Mouse (Mus musculus): ENCODE data around the gene Fam69b. TPM values are rescaled to one million over a fixed set of nuclear protein-coding genes. Genes with fewer than 3 reads are reported as not detected.

The Fam69b gene
- polyA plus RNA-seq, 1 experiment from 2014 or later, result 12.2 TPM

DNA sequence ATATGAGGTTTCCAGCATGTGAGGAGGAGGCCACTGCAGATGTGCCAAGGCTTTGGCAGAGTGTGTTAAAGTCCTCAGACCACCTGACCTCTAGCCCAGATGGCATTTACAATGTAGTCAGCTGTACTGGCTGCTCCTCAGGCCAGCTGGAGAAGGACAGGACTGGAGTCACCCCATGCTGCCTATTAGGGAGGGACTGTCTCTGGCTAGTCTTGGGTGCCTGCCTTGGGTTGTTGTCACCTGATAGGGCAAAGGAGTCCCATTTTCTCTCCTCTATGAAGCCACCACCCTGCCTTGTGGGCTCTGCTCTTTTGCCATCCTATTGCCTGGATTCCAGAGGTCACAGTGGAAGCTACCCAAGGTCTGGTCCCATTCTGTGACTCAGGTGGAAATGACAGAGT is 19.0 kb upstream of the Fam69b start:
- ATAC-seq (replicated peaks; ENCODE audit: insufficient number of reproducible peaks, insufficient read depth, low FRiP score, low read depth), result no peak
- no peak overlapping the region for H3K4me3 ChIP-seq

GRCm38 (mm10) chr2:26610526-26610925 is 17.7 kb upstream of the Fam69b start:
- Histone ChIP-seq H3K27ac (no peak overlapping the region), H3K36me3 (no peaks in the 10 kb centered on the region), H3K4me3 (no peak overlapping the region), H3K27me3 (no peaks in the 10 kb centered on the region), H3K9me3 (replicated peaks) (no peaks in the 10 kb centered on the region), H3K9ac (no peak overlapping the region), H3K4me2 (no peak overlapping the region), H3K4me1 (replicated peaks) (peaks cover 18% of the 10 kb centered on the region)
- ATAC-seq (replicated peaks; ENCODE audit: insufficient number of reproducible peaks, insufficient read depth, low FRiP score, low read depth), result no peak
- WGBS, result 77% methylated on average over 3 of the region's 3 CpGs

More for the DNA sequence above, 19.0 kb upstream of the Fam69b start:
- H3K9ac ChIP-seq, result no peak overlapping the region
- no peak overlapping the region for H3K4me2 ChIP-seq
- H3K36me3 ChIP-seq, result no peaks in the 10 kb centered on the region
- H3K27me3 ChIP-seq, result no peaks in the 10 kb centered on the region
- peaks cover 24% of the 10 kb centered on the region for H3K4me1 ChIP-seq (replicated peaks)
- H3K9me3 ChIP-seq (replicated peaks), result no peaks in the 10 kb centered on the region
- no peak overlapping the region for H3K27ac ChIP-seq

- Histone ChIP-seq H3K9ac (no peak overlapping the region), H3K27me3 (no peaks in the 10 kb centered on the region), H3K9me3 (replicated peaks) (no peaks in the 10 kb centered on the region), H3K4me2 (no peak overlapping the region), H3K4me1 (replicated peaks) (peaks cover 16% of the 10 kb centered on the region), H3K36me3 (no peaks in the 10 kb centered on the region), H3K27ac (no peak overlapping the region), H3K4me3 (no peak overlapping the region)
- ATAC-seq (replicated peaks; ENCODE audit: insufficient number of reproducible peaks, insufficient read depth, low FRiP score, low read depth), result no peak
Measured at GRCm38 (mm10) chr2:26611054-26611453, 17.2 kb upstream of the Fam69b start.

GRCm38 (mm10) chr2:26611896-26612295 is 16.4 kb upstream of the Fam69b start:
- H3K4me2 ChIP-seq, result no peak overlapping the region
- no peaks in the 10 kb centered on the region for H3K9me3 ChIP-seq (replicated peaks)
- H3K9ac ChIP-seq, result no peak overlapping the region
- H3K4me1 ChIP-seq (replicated peaks), result peaks cover 8% of the 10 kb centered on the region
- H3K4me3 ChIP-seq, result no peak overlapping the region
- no peaks in the 10 kb centered on the region for H3K36me3 ChIP-seq
- no peaks in the 10 kb centered on the region for H3K27me3 ChIP-seq
- ATAC-seq (replicated peaks; ENCODE audit: insufficient number of reproducible peaks, insufficient read depth, low FRiP score, low read depth), result no peak
- H3K27ac ChIP-seq, result no peak overlapping the region

DNA sequence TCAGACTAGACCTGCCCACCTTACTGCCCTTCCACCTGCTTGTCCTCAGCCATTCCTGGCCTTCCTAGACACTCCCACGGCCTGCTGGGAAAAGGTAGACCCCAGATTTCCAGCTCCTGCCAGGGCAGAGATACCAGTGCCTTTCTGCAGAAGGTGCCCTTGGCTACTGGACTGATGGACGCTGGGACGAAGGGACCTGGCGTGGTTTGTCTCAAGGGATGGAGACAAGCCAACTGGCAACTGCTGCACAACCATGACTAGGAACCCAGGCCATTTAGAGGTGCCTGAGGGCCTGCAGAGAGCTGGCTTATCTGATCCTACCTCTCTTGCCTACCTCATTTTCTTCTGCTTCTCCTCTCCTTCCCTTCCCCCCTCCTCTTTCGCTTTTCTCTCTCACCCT is 13.4 kb upstream of the Fam69b start:
- no peak overlapping the region for H3K4me2 ChIP-seq
- no peak for ATAC-seq (replicated peaks; ENCODE audit: insufficient number of reproducible peaks, insufficient read depth, low FRiP score, low read depth)

GRCm38 (mm10) chr2:26615459-26616124 is 12.7 kb upstream of the Fam69b start:
- Histone ChIP-seq H3K4me3 (no peak overlapping the region), H3K27ac (no peak overlapping the region), H3K4me1 (replicated peaks) (0 out of 2 replicates have a peak, but pooled peaks cover 2% of the 10 kb centered on the region), H3K4me2 (no peak overlapping the region), H3K27me3 (no peaks in the 10 kb centered on the region), H3K9ac (no peak overlapping the region), H3K9me3 (replicated peaks) (no peaks in the 10 kb centered on the region), H3K36me3 (no peaks in the 10 kb centered on the region)
- WGBS, result 81% methylated on average over 4 of the region's 4 CpGs
- no peak for ATAC-seq (replicated peaks; ENCODE audit: insufficient number of reproducible peaks, insufficient read depth, low FRiP score, low read depth)

More for the DNA sequence above, 13.4 kb upstream of the Fam69b start:
- Histone ChIP-seq H3K9ac (no peak overlapping the region), H3K27ac (no peak overlapping the region), H3K4me1 (replicated peaks) (0 out of 2 replicates have a peak, but pooled peaks cover 2% of the 10 kb centered on the region), H3K9me3 (replicated peaks) (no peaks in the 10 kb centered on the region), H3K36me3 (no peaks in the 10 kb centered on the region), H3K4me3 (no peak overlapping the region), H3K27me3 (no peaks in the 10 kb centered on the region)
- WGBS, result 66% methylated on average over 5 of the region's 5 CpGs

- no peak for ATAC-seq (replicated peaks; ENCODE audit: insufficient number of reproducible peaks, insufficient read depth, low FRiP score, low read depth)
- Histone ChIP-seq H3K4me1 (replicated peaks) (0 out of 2 replicates have a peak, but pooled peaks cover 2% of the 10 kb centered on the region), H3K9me3 (replicated peaks) (no peaks in the 10 kb centered on the region), H3K27me3 (no peaks in the 10 kb centered on the region), H3K4me3 (no peak overlapping the region), H3K4me2 (no peak overlapping the region), H3K36me3 (no peaks in the 10 kb centered on the region), H3K27ac (no peak overlapping the region), H3K9ac (no peak overlapping the region)
- 65% methylated on average over 6 of the region's 6 CpGs for WGBS
Measured at GRCm38 (mm10) chr2:26617331-26617730, 10.9 kb upstream of the Fam69b start.

GRCm38 (mm10) chr2:26617928-26618327 is 10.3 kb upstream of the Fam69b start:
- H3K4me2 ChIP-seq, result no peak overlapping the region
- no peaks in the 10 kb centered on the region for H3K27me3 ChIP-seq
- H3K4me1 ChIP-seq (replicated peaks), result 0 out of 2 replicates have a peak, but pooled peaks cover 2% of the 10 kb centered on the region
- no peak overlapping the region for H3K27ac ChIP-seq
- no peak for ATAC-seq (replicated peaks; ENCODE audit: insufficient number of reproducible peaks, insufficient read depth, low FRiP score, low read depth)
- no peak overlapping the region for H3K9ac ChIP-seq
- no peaks in the 10 kb centered on the region for H3K9me3 ChIP-seq (replicated peaks)
- 54% methylated on average over 7 of the region's 7 CpGs for WGBS
- H3K36me3 ChIP-seq, result no peaks in the 10 kb centered on the region
- no peak overlapping the region for H3K4me3 ChIP-seq

DNA sequence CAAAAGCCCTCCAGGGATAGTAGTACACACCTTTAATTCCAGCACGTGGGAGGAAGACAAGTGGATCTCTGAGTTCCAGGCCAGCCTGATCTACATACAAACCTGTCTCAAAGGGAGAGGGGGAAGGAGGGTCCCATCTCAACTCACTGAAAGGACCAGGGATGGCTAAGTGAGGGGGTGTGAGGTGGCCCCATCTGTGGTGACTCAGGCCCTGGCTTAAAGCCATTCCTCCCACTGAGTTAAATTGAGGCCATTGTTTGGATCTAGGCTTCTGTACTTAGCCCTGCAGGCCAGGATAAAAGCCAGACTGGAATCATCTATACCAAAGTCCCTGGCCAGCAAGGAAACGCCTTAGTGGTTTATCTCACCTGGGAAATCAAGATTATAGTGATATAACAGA is 7.0 kb upstream of the Fam69b start:
- ATAC-seq (replicated peaks; ENCODE audit: insufficient number of reproducible peaks, insufficient read depth, low FRiP score, low read depth), result no peak
- Histone ChIP-seq H3K4me3 (no peak overlapping the region), H3K36me3 (no peaks in the 10 kb centered on the region), H3K27ac (no peak overlapping the region), H3K9ac (no peak overlapping the region), H3K4me1 (replicated peaks) (0 out of 2 replicates have a peak, but pooled peaks cover 2% of the 10 kb centered on the region), H3K4me2 (no peak overlapping the region), H3K27me3 (no peaks in the 10 kb centered on the region), H3K9me3 (replicated peaks) (no peaks in the 10 kb centered on the region)
- WGBS, result 44% methylated on average over 2 of the region's 2 CpGs

DNA sequence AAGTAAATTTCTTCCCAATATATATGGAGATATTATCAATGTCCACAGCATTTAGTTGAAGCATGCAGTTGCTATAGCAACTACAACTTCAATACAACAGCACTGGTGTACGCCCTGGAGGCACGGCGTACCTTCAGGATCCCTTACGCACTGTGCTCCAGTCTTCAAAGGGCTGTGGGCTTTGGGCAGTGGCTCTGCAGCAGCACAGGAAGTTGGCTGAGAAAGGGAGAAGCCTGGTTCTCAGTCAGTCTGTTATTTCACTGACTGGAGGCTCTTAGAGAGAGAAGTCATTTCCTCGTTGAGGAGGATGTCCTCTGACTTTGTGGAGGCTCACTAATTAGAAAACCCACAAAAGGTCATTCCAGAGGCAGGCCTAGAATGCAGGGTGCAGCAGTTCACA is 5.3 kb upstream of the Fam69b start:
- Histone ChIP-seq H3K4me2 (no peak overlapping the region), H3K9me3 (replicated peaks) (no peaks in the 10 kb centered on the region), H3K4me1 (replicated peaks) (no peaks in the 10 kb centered on the region), H3K27me3 (no peaks in the 10 kb centered on the region), H3K36me3 (no peaks in the 10 kb centered on the region), H3K27ac (no peak overlapping the region), H3K4me3 (no peak overlapping the region), H3K9ac (no peak overlapping the region)
- no peak for ATAC-seq (replicated peaks; ENCODE audit: insufficient number of reproducible peaks, insufficient read depth, low FRiP score, low read depth)
- 68% methylated on average over 5 of the region's 5 CpGs for WGBS

DNA sequence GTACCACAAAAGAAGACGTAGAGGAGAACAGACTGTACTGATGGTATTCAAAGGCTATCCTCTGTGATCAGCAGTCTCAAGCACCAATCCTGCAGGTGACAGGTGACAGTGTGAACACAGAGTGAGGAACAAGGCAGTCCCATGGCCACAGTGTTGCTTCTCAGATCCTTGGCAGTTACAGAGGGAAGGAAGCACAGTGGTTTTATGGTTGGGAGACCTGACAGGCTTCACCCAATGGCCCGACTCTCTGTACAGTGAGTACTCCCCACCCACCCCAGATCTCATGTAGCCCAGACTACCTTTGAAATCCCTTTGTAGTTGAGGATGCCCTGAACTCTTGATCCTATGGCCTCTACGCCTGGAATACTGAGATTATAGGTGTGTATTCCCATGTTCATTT is 2.8 kb upstream of the Fam69b start:
- Histone ChIP-seq H3K9ac (no peak overlapping the region), H3K4me3 (no peak overlapping the region), H3K27me3 (no peaks in the 10 kb centered on the region), H3K4me2 (no peak overlapping the region), H3K9me3 (replicated peaks) (no peaks in the 10 kb centered on the region), H3K4me1 (replicated peaks) (peaks cover 13% of the 10 kb centered on the region), H3K36me3 (no peaks in the 10 kb centered on the region), H3K27ac (no peak overlapping the region)
- ATAC-seq (replicated peaks; ENCODE audit: insufficient number of reproducible peaks, insufficient read depth, low FRiP score, low read depth), result no peak
- 72% methylated on average over 3 of the region's 3 CpGs for WGBS

DNA sequence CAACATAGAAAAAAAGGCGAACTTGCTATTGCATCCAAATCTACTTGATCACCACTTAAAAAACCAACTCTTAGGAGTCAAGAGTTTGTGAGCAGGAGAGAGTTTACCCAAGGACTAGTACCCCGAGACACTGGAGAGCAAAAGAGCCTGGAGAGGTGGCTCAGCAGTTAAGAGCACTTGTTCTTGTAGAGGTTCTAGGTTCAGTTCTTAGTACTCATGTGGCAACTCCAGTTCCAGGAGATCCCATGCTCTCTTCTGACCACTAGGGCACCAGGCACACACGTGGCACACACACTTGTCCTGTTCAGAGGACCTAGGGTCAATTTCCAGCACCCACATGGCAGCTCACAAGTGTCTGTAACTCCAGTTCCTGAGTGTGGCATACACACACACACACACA is 2.2 kb upstream of the Fam69b start:
- H3K9me3 ChIP-seq (replicated peaks), result no peaks in the 10 kb centered on the region
- 56% methylated on average over 3 of the region's 3 CpGs for WGBS
- H3K4me3 ChIP-seq, result no peak overlapping the region
- no peak overlapping the region for H3K4me2 ChIP-seq
- H3K27ac ChIP-seq, result no peak overlapping the region
- ATAC-seq (replicated peaks; ENCODE audit: insufficient number of reproducible peaks, insufficient read depth, low FRiP score, low read depth), result no peak
- H3K4me1 ChIP-seq (replicated peaks), result peaks cover 13% of the 10 kb centered on the region
- H3K36me3 ChIP-seq, result no peaks in the 10 kb centered on the region
- no peak overlapping the region for H3K9ac ChIP-seq
- H3K27me3 ChIP-seq, result no peaks in the 10 kb centered on the region
